8 mouse cellular contexts compared by ENCODE assay signal in the genomic region with DNA sequence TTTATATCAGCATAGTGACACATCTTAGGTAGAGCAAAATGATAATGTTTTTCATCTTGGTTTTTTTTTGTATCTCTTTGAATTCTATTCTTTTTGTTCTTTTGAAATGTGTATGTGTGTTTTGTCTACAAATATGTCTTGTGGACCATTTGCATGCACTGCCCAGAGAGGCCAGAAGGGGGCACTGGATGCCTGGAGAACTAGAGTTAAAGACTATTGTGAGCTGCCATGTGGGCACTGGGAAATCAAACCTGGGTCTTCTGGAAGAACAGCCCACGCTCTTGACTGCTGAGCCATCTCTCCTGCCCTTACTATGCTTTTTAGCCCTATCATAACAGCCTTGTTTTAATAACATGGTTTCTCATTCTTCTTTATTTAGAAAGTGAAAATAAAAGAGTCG. TPM values are rescaled to one million over a fixed set of nuclear protein-coding genes. Genes with fewer than 3 reads are reported as not detected.
DNase-seq lines count a peak whose midpoint lies in the region; ATAC-seq and TF ChIP-seq lines count a peak whose summit lies in the region.

No protein-coding gene starts in this region.

- WGBS in neural tube, embryonic 15.5 days = 81% methylated on average over 2 of the region's 2 CpGs
- WGBS in lung, adult 2 months = 81% methylated on average over 2 of the region's 2 CpGs
- 79% methylated on average over 2 of the region's 2 CpGs for WGBS in intestine, embryonic 15.5 days

- H3K27ac ChIP-seq in neural tube, embryonic 15.5 days (replicated peaks) = no peak overlapping the region
- no peak overlapping the region for H3K27ac ChIP-seq in cortical plate, adult 2 months (ENCODE audit: insufficient read depth, low read length)
- H3K27ac ChIP-seq in intestine, embryonic 15.5 days = no peak overlapping the region

- TF ChIP-seq CTCF in cortical plate, adult 2 months (IDR thresholded peaks at IDR 0.05; ENCODE audit: extremely low read depth, insufficient read depth, low read length) = peak; percentile 38
- TF ChIP-seq CTCF in lung, adult 2 months (IDR thresholded peaks at IDR 0.05; ENCODE audit: insufficient read depth, low read length) = peak; percentile 81

- H3K36me3 ChIP-seq in neural tube, embryonic 15.5 days = no peaks in the 10 kb centered on the region
- H3K36me3 ChIP-seq in splenic B cell, adult 2 months (ENCODE audit: control insufficient read depth, insufficient read depth, low read length, poor library complexity, severe bottlenecking) = no peaks in the 10 kb centered on the region
- no peaks in the 10 kb centered on the region for H3K36me3 ChIP-seq in intestine, embryonic 15.5 days

- no peak for TF ChIP-seq POLR2A in cortical plate, adult 2 months (IDR thresholded peaks at IDR 0.05; ENCODE audit: extremely low read depth, insufficient read depth, low read length)
- no peak for TF ChIP-seq POLR2A in lung, adult 2 months (IDR thresholded peaks at IDR 0.05; ENCODE audit: borderline replicate concordance, extremely low read depth, low read depth, low read length)

- no peak for ATAC-seq in neural tube, embryonic 15.5 days (ENCODE audit: low FRiP score)
- ATAC-seq in intestine, embryonic 15.5 days = no peak

- no peaks in the 10 kb centered on the region for H3K9me3 ChIP-seq in neural tube, embryonic 15.5 days (replicated peaks)
- no peaks in the 10 kb centered on the region for H3K9me3 ChIP-seq in intestine, embryonic 15.5 days

- DNase-seq in cerebellum, postnatal 36 days = peak; percentile 13 to 19
- DNase-seq in cerebellum, adult 11 months = no peak
- DNase-seq in neural tube, embryonic 10.5 days (ENCODE audit: extremely low spot score, low spot score) = peak; percentile 36
- peak; percentile 70 for DNase-seq in lung, adult 2 months
- peak; percentile 88 for DNase-seq in splenic B cell, adult 2 months (ENCODE audit: low read depth, low spot score)

- no peak overlapping the region for H3K9ac ChIP-seq in neural tube, embryonic 15.5 days (replicated peaks)
- no peak overlapping the region for H3K9ac ChIP-seq in intestine, embryonic 15.5 days

- H3K27me3 ChIP-seq in neural tube, embryonic 15.5 days (replicated peaks) = no peaks in the 10 kb centered on the region
- H3K27me3 ChIP-seq in splenic B cell, adult 2 months (ENCODE audit: control insufficient read depth, insufficient read depth, low read length, poor library complexity, severe bottlenecking) = no peaks in the 10 kb centered on the region
- H3K27me3 ChIP-seq in intestine, embryonic 15.5 days (replicated peaks) = no peaks in the 10 kb centered on the region

- no peak overlapping the region for H3K4me3 ChIP-seq in neural tube, embryonic 15.5 days (replicated peaks)
- H3K4me3 ChIP-seq in cortical plate, adult 2 months (ENCODE audit: insufficient read depth, low read length) = no peak overlapping the region
- H3K4me3 ChIP-seq in lung, adult 2 months (replicated peaks; ENCODE audit: extremely low read depth, low read depth, low read length) = peak overlapping the region; percentile 9
- H3K4me3 ChIP-seq in intestine, embryonic 15.5 days (replicated peaks) = no peak overlapping the region

- no peak overlapping the region for H3K4me2 ChIP-seq in neural tube, embryonic 15.5 days
- H3K4me2 ChIP-seq in intestine, embryonic 15.5 days (replicated peaks) = no peak overlapping the region

- no peaks in the 10 kb centered on the region for H3K4me1 ChIP-seq in neural tube, embryonic 15.5 days
- H3K4me1 ChIP-seq in cortical plate, adult 2 months (ENCODE audit: control insufficient read depth, insufficient read depth, low read length) = no peaks in the 10 kb centered on the region
- H3K4me1 ChIP-seq in lung, adult 2 months (ENCODE audit: control insufficient read depth, insufficient read depth, low read length) = no peaks in the 10 kb centered on the region
- no peaks in the 10 kb centered on the region for H3K4me1 ChIP-seq in intestine, embryonic 15.5 days (replicated peaks)

RNA-seq across cellular contexts. Expression of a gene that starts 5.8 kb away (rescaled TPM):
- polyA plus RNA-seq in neural tube, embryonic 15.5 days (2015; fragmentation: Nextera tagmentation; extraction: Ambion mirVana) = 0.23 and 0.55 TPM in 2 replicates
- 0.17 and 0.19 TPM in 2 replicates for polyA plus RNA-seq in cortical plate, adult 2 months (2012; rRNA removed)
- polyA plus RNA-seq in lung, adult 2 months (2012; rRNA removed) = 0.02 TPM in 1 of 2 replicates, not detected in the other
- polyA plus RNA-seq in intestine, embryonic 15.5 days (2015; fragmentation: Nextera tagmentation; extraction: Ambion mirVana) = 0.06 TPM in 1 of 2 replicates, not detected in the other
